Mouse (Mus musculus) kidney, adult 2 months (tissue): ENCODE data around the gene Zfp683.

Experiments used
- CTCF ChIP-seq: fragments of 200-500 bp; conservative IDR thresholded peaks from 2 replicates; pipeline ENCODE4 v1.5.1; 2011; ENCODE audit warnings: low read depth, mild to moderate bottlenecking, control low read depth, low read length, moderate library complexity, mixed read lengths; ENCODE audit not compliant: insufficient read depth, insufficient read length
- POLR2A ChIP-seq: fragments of 200-500 bp; IDR thresholded peaks from one replicate; pipeline ENCODE4 v1.6.1; 2011; ENCODE audit warnings: low read depth, low read length, control low read depth

DNA sequence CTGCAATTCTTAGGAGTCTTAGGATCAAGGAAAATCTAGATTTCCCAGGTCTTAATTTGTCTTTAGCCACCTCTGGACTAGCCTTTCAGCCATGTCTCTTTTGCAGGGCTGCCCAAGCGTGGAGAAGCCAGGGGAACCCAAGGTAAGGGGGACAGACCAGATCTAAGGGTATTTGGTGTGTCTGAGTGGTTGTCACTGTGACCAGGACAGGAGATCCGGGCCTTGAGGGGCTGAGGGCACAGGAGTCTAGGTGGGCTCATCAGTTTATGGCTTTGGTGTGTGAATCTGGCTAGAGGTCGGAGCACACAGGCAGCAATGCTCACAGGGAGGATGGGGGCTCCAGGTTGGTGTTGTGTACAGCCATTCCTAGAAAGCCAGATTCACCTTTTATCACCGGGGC is 27.0 kb downstream of the Zfp683 start:
- no peak for TF ChIP-seq POLR2A
- TF ChIP-seq CTCF: no peak
